Mouse (Mus musculus): ENCODE results near the gene Snx32. TPM values are rescaled to one million over a fixed set of nuclear protein-coding genes. Genes with fewer than 3 reads are reported as not detected.

Snx32 gene
- polyA plus RNA-seq, 1 experiment, result not detected

DNA sequence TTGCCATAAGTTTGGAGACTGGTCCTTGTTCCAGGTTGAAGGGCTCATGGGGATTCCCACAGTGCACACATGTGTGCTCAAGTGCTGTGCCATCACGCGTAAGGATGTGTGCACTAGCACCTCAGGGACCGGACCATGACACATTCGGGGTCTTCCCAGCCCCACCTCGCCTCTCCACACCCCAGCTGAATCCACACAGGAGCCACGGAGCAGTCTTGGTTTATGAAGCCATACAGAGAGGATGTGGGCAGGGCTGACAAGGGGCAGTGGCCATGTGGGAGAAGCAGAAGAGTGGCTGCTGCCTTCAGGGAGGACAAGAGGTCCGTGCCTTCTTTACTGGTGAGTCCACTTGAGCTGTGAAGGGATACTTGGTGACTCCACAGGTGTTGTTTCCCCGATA, 45.3 kb downstream of the Snx32 start:
- 92% methylated on average over 8 of the region's 8 CpGs for WGBS
- Histone ChIP-seq H3K4me1 (ENCODE audit: control insufficient read depth, insufficient read depth, low read length) (peaks cover 23% of the 10 kb centered on the region), H3K27ac (ENCODE audit: insufficient read depth, low read depth, low read length) (no peak overlapping the region), H3K4me3 (ENCODE audit: insufficient read depth, low read depth, low read length) (no peak overlapping the region; the same call in 1 of the 2 replicates)
- TF ChIP-seq POLR2A (IDR thresholded peaks at IDR 0.05; ENCODE audit: insufficient read depth, low read depth, low read length), result no peak
- no peak for TF ChIP-seq CTCF (IDR thresholded peaks at IDR 0.05; ENCODE audit: insufficient read depth, low read depth, low read length)

GRCm38 (mm10) chr19:5463791-5464562, 46.4 kb downstream of the Snx32 start:
- Histone ChIP-seq H3K4me3 (ENCODE audit: insufficient read depth, low read depth, low read length) (peak overlapping the region; percentile 47), H3K4me1 (ENCODE audit: control insufficient read depth, insufficient read depth, low read length) (peaks cover 25% of the 10 kb centered on the region), H3K27ac (ENCODE audit: insufficient read depth, low read depth, low read length) (peak overlapping the region; percentile 70)
- TF ChIP-seq POLR2A (IDR thresholded peaks at IDR 0.05; ENCODE audit: insufficient read depth, low read depth, low read length) (no peak), CTCF (IDR thresholded peaks at IDR 0.05; ENCODE audit: insufficient read depth, low read depth, low read length) (peak; percentile 91)
- WGBS, result 9% methylated on average over 15 of the region's 15 CpGs

DNA sequence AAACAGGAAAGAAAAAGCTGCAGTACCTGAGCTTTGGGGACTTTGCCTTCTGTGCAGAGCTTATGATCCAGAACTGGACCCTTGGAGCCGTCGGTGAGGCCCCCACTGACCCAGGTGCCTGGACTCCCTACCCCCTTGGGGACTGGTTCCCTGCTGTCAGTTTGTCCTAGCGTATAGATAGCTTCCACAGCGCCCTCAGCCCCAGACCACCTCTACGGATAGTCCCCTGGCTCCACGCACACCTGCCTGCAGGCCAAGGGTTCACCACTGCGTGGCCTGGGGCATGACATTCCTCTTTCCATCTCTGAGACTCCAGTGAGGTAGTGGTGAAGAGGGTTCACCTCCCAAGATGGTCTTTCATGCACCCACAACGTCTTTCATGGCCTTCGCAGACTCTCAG, 47.1 kb downstream of the Snx32 start:
- WGBS, result 89% methylated on average over 9 of the region's 9 CpGs
- no peak for TF ChIP-seq CTCF (IDR thresholded peaks at IDR 0.05; ENCODE audit: insufficient read depth, low read depth, low read length)
- TF ChIP-seq POLR2A (IDR thresholded peaks at IDR 0.05; ENCODE audit: insufficient read depth, low read depth, low read length), result no peak
- H3K4me3 ChIP-seq (ENCODE audit: insufficient read depth, low read depth, low read length), result no peak overlapping the region
- peaks cover 25% of the 10 kb centered on the region for H3K4me1 ChIP-seq (ENCODE audit: control insufficient read depth, insufficient read depth, low read length)
- no peak overlapping the region for H3K27ac ChIP-seq (ENCODE audit: insufficient read depth, low read depth, low read length)

DNA sequence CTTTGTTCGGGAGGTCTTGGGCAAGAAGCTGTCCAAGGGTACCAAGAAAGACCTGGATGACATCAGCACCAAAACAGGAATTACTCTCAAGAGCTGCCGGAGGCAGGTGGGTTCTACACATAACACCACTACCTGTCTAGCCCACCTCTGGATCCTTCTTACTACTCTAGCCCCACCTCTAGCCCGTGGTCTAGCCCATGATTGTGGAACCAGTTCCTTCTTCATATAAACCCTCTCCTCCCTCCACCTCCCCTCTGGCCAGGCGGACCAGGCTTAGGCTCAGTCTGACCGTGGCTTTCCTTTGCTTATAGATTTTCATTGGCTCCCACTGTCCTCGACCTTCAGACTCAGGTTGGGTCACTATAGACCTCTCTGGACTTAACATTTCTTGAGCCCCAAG, 48.9 kb downstream of the Snx32 start:
- H3K4me1 ChIP-seq (ENCODE audit: control insufficient read depth, insufficient read depth, low read length), result peaks cover 31% of the 10 kb centered on the region
- H3K4me3 ChIP-seq (ENCODE audit: insufficient read depth, low read depth, low read length), result no peak overlapping the region
- WGBS, result 88% methylated on average over 6 of the region's 6 CpGs
- TF ChIP-seq CTCF (IDR thresholded peaks at IDR 0.05; ENCODE audit: insufficient read depth, low read depth, low read length) (no peak), POLR2A (IDR thresholded peaks at IDR 0.05; ENCODE audit: insufficient read depth, low read depth, low read length) (no peak)
- no peak overlapping the region for H3K27ac ChIP-seq (ENCODE audit: insufficient read depth, low read depth, low read length)

GRCm38 (mm10) chr19:5460465-5460911, 49.9 kb downstream of the Snx32 start, which contains the start of gene Fibp:
Gene Fibp, plus strand, starts transcription at chr19:5460615.
- peak within 1 kb of the TSS; percentile 48 for H3K27ac ChIP-seq (ENCODE audit: insufficient read depth, low read depth, low read length)
- TF ChIP-seq POLR2A (IDR thresholded peaks at IDR 0.05; ENCODE audit: insufficient read depth, low read depth, low read length), result peak; percentile 95
- no peak for TF ChIP-seq CTCF (IDR thresholded peaks at IDR 0.05; ENCODE audit: insufficient read depth, low read depth, low read length)
- H3K4me3 ChIP-seq (ENCODE audit: insufficient read depth, low read depth, low read length), result peak within 1 kb of the TSS; percentile 71
- peaks cover 34% of the 10 kb centered on the region for H3K4me1 ChIP-seq (ENCODE audit: control insufficient read depth, insufficient read depth, low read length)
- under 1% methylated on average over 32 of the region's 32 CpGs for WGBS

GRCm38 (mm10) chr19:5459896-5460295, 50.4 kb downstream of the Snx32 start:
- no peak for TF ChIP-seq POLR2A (IDR thresholded peaks at IDR 0.05; ENCODE audit: insufficient read depth, low read depth, low read length)
- no peak for TF ChIP-seq CTCF (IDR thresholded peaks at IDR 0.05; ENCODE audit: insufficient read depth, low read depth, low read length)
- Histone ChIP-seq H3K4me3 (ENCODE audit: insufficient read depth, low read depth, low read length) (no peak overlapping the region), H3K4me1 (ENCODE audit: control insufficient read depth, insufficient read depth, low read length) (peaks cover 35% of the 10 kb centered on the region), H3K27ac (ENCODE audit: insufficient read depth, low read depth, low read length) (no peak overlapping the region)
- WGBS, result 21% methylated on average over 3 of the region's 3 CpGs

- Histone ChIP-seq H3K27ac (ENCODE audit: insufficient read depth, low read depth, low read length) (peak overlapping the region; percentile 59), H3K4me1 (ENCODE audit: control insufficient read depth, insufficient read depth, low read length) (peaks cover 37% of the 10 kb centered on the region), H3K4me3 (ENCODE audit: insufficient read depth, low read depth, low read length) (no peak overlapping the region)
- no peak for TF ChIP-seq POLR2A (IDR thresholded peaks at IDR 0.05; ENCODE audit: insufficient read depth, low read depth, low read length)
- TF ChIP-seq CTCF (IDR thresholded peaks at IDR 0.05; ENCODE audit: insufficient read depth, low read depth, low read length), result no peak
- WGBS, result 29% methylated on average over 7 of the region's 7 CpGs
These were observed 51.3 kb downstream of the Snx32 start for GRCm38 (mm10) chr19:5459019-5459418.

DNA sequence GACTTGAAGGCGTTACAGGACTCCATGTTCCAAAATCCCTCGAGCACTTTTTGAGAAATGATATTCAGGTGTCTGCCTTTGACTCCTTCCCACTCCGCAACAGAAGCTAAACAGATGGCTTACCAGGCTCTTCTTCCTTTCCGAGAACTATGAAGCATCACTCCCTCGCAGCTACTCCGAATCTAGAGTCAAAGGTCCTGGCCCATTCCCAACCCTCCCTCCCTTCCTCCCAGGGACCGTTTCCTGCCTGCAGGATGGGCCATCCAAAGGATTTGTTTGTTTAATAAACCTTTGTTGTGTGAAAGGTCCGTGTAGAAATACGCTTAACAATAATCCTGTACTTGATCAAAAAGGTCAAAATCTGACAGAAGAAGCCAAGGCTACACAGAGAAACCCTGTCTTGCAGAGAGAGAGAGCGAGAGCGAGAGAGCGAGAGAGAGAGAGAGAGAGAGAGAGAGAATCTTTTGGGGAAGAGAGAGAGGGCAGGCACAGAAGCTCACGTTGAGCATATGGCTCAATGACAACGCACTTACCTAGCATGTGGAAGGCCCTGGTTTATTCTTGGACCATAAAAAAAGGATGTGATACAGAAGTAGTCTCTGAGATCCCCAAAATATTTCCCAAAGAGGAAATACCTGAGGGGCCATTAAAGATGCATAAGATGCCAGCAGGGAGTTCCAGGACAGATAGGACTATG, 52.4 kb downstream of the Snx32 start, which contains the start of gene Ccdc85b:
Gene Ccdc85b (minus strand): TSS at position 149 of the 697 bp plus-strand sequence.
- peak within 1 kb of the TSS; percentile 97 for H3K27ac ChIP-seq (ENCODE audit: insufficient read depth, low read depth, low read length)
- peak within 1 kb of the TSS; percentile 91 for H3K4me3 ChIP-seq (ENCODE audit: insufficient read depth, low read depth, low read length)
- peaks cover 33% of the 10 kb centered on the region for H3K4me1 ChIP-seq (ENCODE audit: control insufficient read depth, insufficient read depth, low read length)
- 10% methylated on average over 14 of the region's 14 CpGs for WGBS
- TF ChIP-seq CTCF (IDR thresholded peaks at IDR 0.05; ENCODE audit: insufficient read depth, low read depth, low read length), result no peak
- no peak for TF ChIP-seq POLR2A (IDR thresholded peaks at IDR 0.05; ENCODE audit: insufficient read depth, low read depth, low read length)
